Comparison of ENCODE assay signal across 8 mouse cellular contexts in genomic region chr13:55593254-55593747, GRCm38 (mm10). TPM values are rescaled to one million over a fixed set of nuclear protein-coding genes. Genes with fewer than 3 reads are reported as not detected.
A peak's percentile ranks its signal among the peaks of the same experiment; 100 is the strongest.
DNase-seq lines count a peak whose midpoint lies in the region; ATAC-seq and TF ChIP-seq lines count a peak whose summit lies in the region.

No protein-coding gene starts in this region.

- peak overlapping the region; percentile 90 for H3K4me3 ChIP-seq in testis, adult 2 months (ENCODE audit: control insufficient read depth, low read depth, low read length)
- peak overlapping the region; percentile 95 for H3K4me3 ChIP-seq in liver, embryonic 11.5 days (ENCODE audit: low read depth, low read length)

- H3K27me3 ChIP-seq in testis, adult 2 months (ENCODE audit: control insufficient read depth, insufficient read depth, low read length): no peaks in the 10 kb centered on the region
- H3K27me3 ChIP-seq in liver, embryonic 11.5 days (replicated peaks; ENCODE audit: control insufficient read depth, insufficient read depth, low read length): no peaks in the 10 kb centered on the region

- no peaks in the 10 kb centered on the region for H3K9me3 ChIP-seq in liver, embryonic 11.5 days (ENCODE audit: control insufficient read depth, low read length)

- peaks cover 2% of the 10 kb centered on the region for H3K36me3 ChIP-seq in testis, adult 2 months (ENCODE audit: control insufficient read depth, insufficient read depth, low read length)
- peaks cover 23% of the 10 kb centered on the region for H3K36me3 ChIP-seq in liver, embryonic 11.5 days (ENCODE audit: control insufficient read depth, insufficient read depth, low read length)

- peak overlapping the region; percentile 57 for H3K27ac ChIP-seq in testis, adult 2 months (ENCODE audit: control insufficient read depth, insufficient read depth, low read depth, low read length)
- H3K27ac ChIP-seq in liver, embryonic 11.5 days (ENCODE audit: low read depth, low read length): 0 out of 2 replicates have a peak overlapping the region, but pooled peaks have one; percentile 34

- no peak for TF ChIP-seq CTCF in testis, adult 2 months (IDR thresholded peaks at IDR 0.05; ENCODE audit: control insufficient read depth, insufficient read depth, insufficient replicate concordance, low read depth, low read length)

- WGBS in liver, embryonic 11.5 days: under 1% methylated on average over 31 of the region's 31 CpGs

- peak overlapping the region; percentile 81 for H3K4me2 ChIP-seq in liver, embryonic 11.5 days

- peak; percentile 11; the same call in 1 of the 2 replicates for ATAC-seq in cerebellum, adult (ENCODE audit: insufficient number of reproducible peaks, low FRiP score, low TSS enrichment)
- ATAC-seq in liver, embryonic 11.5 days (replicated peaks; ENCODE audit: low FRiP score): peak; percentile 37; the same call in 1 of the 2 replicates

- no peak for DNase-seq in cerebellum, adult 11 months
- DNase-seq in testis, postnatal 14 days (ENCODE audit: low spot score): no peak
- DNase-seq in liver, embryonic 11.5 days (ENCODE audit: low spot score): no peak
- DNase-seq in adrenal gland, postnatal 36 days: no peak
- DNase-seq in adrenal gland, adult 18-20 months (ENCODE audit: low spot score in 2 of 2): no peak
- no peak for DNase-seq in adipocyte (ENCODE audit: low spot score)

- H3K4me1 ChIP-seq in testis, adult 2 months (ENCODE audit: control insufficient read depth, insufficient read depth, low read length): no peaks in the 10 kb centered on the region; the same call in none of the 2 replicates
- H3K4me1 ChIP-seq in liver, embryonic 11.5 days (replicated peaks; ENCODE audit: control insufficient read depth, insufficient read depth, low read length): peaks cover 2% of the 10 kb centered on the region; the same call in 1 of the 2 replicates

- TF ChIP-seq POLR2A in testis, adult 2 months (IDR thresholded peaks at IDR 0.05; ENCODE audit: control insufficient read depth, low read depth, low read length): no peak

- H3K9ac ChIP-seq in liver, embryonic 11.5 days (ENCODE audit: low read depth, low read length): peak overlapping the region; percentile 93

RNA-seq across cellular contexts. Expression of gene B4galt7, which starts 6.4 kb away (rescaled TPM):
- 13.0 and 15.6 TPM in 2 replicates for polyA plus RNA-seq in testis, adult 2 months (2012; rRNA removed)
- polyA plus RNA-seq in liver, embryonic 11.5 days (2014; fragmentation: Nextera tagmentation; extraction: Ambion mirVana): 16.0 and 16.4 TPM in 2 replicates
- total RNA-seq in adrenal gland, postnatal 36 days (2021): 10 to 100 TPM; 13.4 to 16.6 TPM
- total RNA-seq in adrenal gland, adult 18-20 months (2021): 10 to 100 TPM; 11.7 to 16.1 TPM

RNA-seq across cellular contexts. Expression of gene Tmed9, which starts 19.8 kb away (rescaled TPM):
- polyA plus RNA-seq in testis, adult 2 months (2012; rRNA removed): 35.4 and 36.5 TPM in 2 replicates
- polyA plus RNA-seq in liver, embryonic 11.5 days (2014; fragmentation: Nextera tagmentation; extraction: Ambion mirVana): 58.7 and 61.9 TPM in 2 replicates
- total RNA-seq in adrenal gland, postnatal 36 days (2021): 100 to 1,000 TPM; 196 to 197 TPM
- 100 to 1,000 TPM; 141 to 184 TPM for total RNA-seq in adrenal gland, adult 18-20 months (2021)

RNA-seq across cellular contexts. Expression of gene Fam193b, which starts 22.4 kb away (rescaled TPM):
- 28.5 and 28.8 TPM in 2 replicates for polyA plus RNA-seq in testis, adult 2 months (2012; rRNA removed)
- polyA plus RNA-seq in liver, embryonic 11.5 days (2014; fragmentation: Nextera tagmentation; extraction: Ambion mirVana): 18.7 and 25.3 TPM in 2 replicates
- total RNA-seq in adrenal gland, postnatal 36 days (2021): 10 to 100 TPM; 32.3 to 40.4 TPM
- total RNA-seq in adrenal gland, adult 18-20 months (2021): 10 to 100 TPM; 45.5 to 52.7 TPM

RNA-seq across cellular contexts. Expression of gene Caml, which starts 29.5 kb away (rescaled TPM):
- polyA plus RNA-seq in testis, adult 2 months (2012; rRNA removed): 24.8 and 26.8 TPM in 2 replicates
- polyA plus RNA-seq in liver, embryonic 11.5 days (2014; fragmentation: Nextera tagmentation; extraction: Ambion mirVana): 35.8 and 36.2 TPM in 2 replicates
- 10 to 100 TPM; 32.8 to 34.0 TPM for total RNA-seq in adrenal gland, postnatal 36 days (2021)
- total RNA-seq in adrenal gland, adult 18-20 months (2021): 10 to 100 TPM; 27.4 to 32.4 TPM

RNA-seq across cellular contexts. Expression of gene Ddx46, which starts 41.5 kb away (rescaled TPM):
- polyA plus RNA-seq in testis, adult 2 months (2012; rRNA removed): 25.3 and 27.7 TPM in 2 replicates
- 51.5 and 54.0 TPM in 2 replicates for polyA plus RNA-seq in liver, embryonic 11.5 days (2014; fragmentation: Nextera tagmentation; extraction: Ambion mirVana)
- total RNA-seq in adrenal gland, postnatal 36 days (2021): 10 to 100 TPM; 36.5 to 42.6 TPM
- total RNA-seq in adrenal gland, adult 18-20 months (2021): 10 to 100 TPM; 24.0 to 36.4 TPM
